Mouse (Mus musculus) neural tube, embryonic 10.5 days (tissue): ENCODE data around the gene Slc2a3.

Source experiments
- DNase-seq: peaks from one replicate; pipeline ENCODE4 v3.0.0-alpha.2; 2017; ENCODE audit warnings: low spot score; ENCODE audit errors: extremely low spot score

Gene Slc2a3

GRCm38 (mm10) chr6:122801301-122801800, at the start of gene Slc2a3:
Slc2a3 (minus strand) TSS chr6:122801640.
- peak; percentile 74 for DNase-seq

- DNase-seq = no peak
These were observed 42.3 kb upstream of the Slc2a3 start for GRCm38 (mm10) chr6:122843759-122844158.

- DNase-seq = no peak
These were observed 36.1 kb upstream of the Slc2a3 start for GRCm38 (mm10) chr6:122837539-122837938.

- DNase-seq = no peak
These were observed 35.5 kb upstream of the Slc2a3 start for GRCm38 (mm10) chr6:122836974-122837373.

DNA sequence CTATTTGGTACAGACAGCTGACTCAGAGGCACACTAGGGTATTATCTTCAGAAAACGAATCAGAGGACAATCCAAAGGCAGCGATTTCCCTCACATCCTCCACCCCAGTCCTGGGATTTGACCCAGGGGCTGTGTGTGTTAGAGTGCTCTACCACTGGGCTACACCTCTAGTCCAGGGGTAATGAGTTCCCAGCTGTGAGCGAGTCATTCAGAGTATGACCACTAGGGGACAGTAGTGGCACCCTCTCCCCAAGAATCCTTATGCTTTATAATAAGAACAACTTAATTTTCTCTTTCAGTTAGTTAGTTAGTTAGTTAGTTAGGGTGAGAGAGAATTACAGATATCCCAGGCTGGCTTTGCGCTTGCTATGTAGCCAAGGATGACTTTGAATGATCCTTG, 32.9 kb upstream of the Slc2a3 start:
- DNase-seq = no peak

DNA sequence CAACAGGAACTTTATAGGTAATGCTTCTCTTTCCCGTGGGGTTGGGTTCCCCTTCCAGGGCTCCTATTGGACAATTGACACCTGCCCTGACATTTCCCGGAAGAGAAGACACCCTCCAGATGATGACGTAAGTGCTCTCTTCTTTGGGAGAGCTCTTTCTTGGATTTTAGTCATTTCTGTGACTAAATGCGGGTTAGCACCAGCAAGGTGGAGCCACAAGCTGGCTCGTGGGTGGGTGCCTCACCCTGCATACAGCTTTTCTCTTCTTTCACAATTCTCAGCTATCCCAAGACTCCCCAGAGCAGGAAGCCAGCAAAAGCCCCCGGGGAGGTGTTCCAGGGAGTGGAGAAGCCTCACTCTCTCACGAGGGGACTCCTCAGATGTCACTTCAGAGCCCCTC, 31.4 kb upstream of the Slc2a3 start:
- no peak for DNase-seq

GRCm38 (mm10) chr6:122828086-122828485, 26.6 kb upstream of the Slc2a3 start:
- DNase-seq = peak; percentile 22

- DNase-seq = peak; percentile 40
These were observed 24.7 kb upstream of the Slc2a3 start for GRCm38 (mm10) chr6:122825923-122826742.

DNA sequence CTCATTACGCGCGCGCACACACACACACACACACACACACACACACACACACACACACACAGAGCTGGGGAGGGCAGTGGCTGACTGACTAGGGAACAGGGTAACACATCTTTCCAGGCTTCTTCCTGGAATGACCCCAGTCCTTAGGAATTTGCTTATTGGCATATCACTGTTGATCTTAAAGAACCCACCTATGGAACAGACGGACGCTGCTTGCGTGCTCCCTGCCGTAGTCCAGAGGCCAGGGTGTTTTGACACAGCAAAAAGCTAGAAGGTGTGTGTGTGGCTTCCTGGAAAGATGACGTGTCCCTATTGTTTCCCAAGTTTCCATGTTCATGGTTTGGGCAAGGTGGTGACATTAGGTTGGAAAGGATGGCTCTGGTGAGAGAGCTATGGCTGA, 23.7 kb upstream of the Slc2a3 start:
- DNase-seq = no peak

GRCm38 (mm10) chr6:122824086-122824485, 22.6 kb upstream of the Slc2a3 start:
- no peak for DNase-seq

DNA sequence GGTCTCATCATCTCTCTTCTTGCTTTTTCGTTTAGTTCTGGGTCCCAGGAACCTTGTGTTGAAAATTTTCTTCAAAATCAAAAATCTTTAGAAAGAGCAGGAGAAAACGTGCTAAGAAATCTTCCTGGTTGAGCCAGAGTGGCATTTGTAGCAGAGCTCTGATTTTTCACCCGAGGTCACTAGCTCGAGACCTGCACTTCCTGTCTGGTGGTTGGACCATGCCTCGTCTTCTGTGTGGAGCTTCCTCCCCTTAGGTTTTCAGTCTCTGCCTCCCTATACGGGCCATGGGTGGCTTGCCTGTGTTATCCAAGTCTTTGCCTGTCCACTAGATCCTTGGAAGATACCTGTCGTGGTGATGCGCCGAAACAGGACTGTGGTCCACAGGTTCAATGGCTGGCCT, 20.4 kb upstream of the Slc2a3 start:
- no peak for DNase-seq

GRCm38 (mm10) chr6:122820799-122821650, 19.6 kb upstream of the Slc2a3 start:
- peak; percentile 22 for DNase-seq

GRCm38 (mm10) chr6:122820071-122820798, 18.8 kb upstream of the Slc2a3 start:
- DNase-seq = peak; percentile 65

- DNase-seq = peak; percentile 75
These were observed 18.0 kb upstream of the Slc2a3 start, which contains the start of gene Foxj2 for GRCm38 (mm10) chr6:122819306-122820070. Foxj2 (plus strand) TSS chr6:122819914.

- no peak for DNase-seq
These were observed 12.2 kb upstream of the Slc2a3 start for GRCm38 (mm10) chr6:122813640-122814039.

DNA sequence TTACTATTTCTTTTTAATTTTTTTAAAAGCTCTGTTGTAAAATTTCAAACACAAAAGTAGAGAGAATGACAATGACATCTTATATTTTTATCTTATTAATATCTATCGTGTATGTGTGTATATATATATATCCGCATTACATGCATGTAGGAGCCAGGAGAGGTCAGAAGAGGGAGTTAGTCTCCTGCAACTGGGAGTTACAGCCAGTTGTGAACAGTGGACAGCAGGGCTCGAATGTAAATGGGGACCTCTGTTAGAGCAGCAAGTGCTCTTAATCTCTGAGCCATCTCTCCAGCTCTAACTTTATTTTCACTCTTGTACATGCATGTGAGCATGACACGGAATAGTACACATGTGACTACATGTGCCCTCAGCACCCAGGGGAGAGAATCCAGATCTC, 11.3 kb upstream of the Slc2a3 start:
- no peak for DNase-seq

DNA sequence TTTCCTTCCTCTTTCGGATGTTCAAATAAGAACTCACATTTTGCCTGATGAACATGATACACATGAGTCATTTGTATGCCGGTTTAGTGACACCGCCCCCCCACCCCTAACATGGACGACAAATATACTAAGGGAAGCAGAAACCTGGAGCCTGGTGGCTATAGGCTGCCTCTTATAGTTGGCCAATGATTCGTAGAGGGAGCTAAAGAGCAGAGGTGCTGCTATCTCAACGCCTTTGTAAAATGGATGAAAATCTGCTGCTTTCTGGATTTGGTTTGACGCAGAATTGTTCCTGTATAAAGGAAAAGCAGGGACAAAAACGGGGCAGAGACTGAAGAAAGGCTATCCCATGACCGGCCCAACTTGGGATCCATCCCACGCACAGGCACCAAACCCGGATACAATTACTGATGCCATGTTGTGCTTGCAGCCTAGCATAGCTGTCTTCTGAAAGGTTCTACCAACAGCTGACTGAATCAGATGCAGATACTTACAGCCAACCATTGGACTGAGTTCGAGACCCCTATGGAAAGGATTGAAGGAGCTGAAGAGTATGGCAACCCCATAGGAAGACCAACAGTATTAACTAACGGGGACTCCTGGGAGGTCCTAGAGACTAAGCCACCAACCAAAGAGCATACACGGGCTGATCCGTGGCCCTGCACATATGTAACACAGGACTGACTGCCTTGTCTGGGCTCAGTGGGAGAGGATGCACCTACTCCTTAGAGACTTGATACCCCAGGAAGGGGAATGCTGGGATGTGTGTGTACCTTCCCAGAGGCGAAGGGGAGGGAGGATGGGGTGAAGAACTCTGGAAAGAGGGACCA, 10.5 kb upstream of the Slc2a3 start:
- DNase-seq = peak; percentile 53

GRCm38 (mm10) chr6:122811280-122811652, 9.8 kb upstream of the Slc2a3 start:
- peak; percentile 88 for DNase-seq

GRCm38 (mm10) chr6:122810615-122811279, 9.3 kb upstream of the Slc2a3 start:
- DNase-seq = peak; percentile 95
